Mouse (Mus musculus): Measurements from ENCODE around the gene Bahcc1.

Bahcc1 gene

DNA sequence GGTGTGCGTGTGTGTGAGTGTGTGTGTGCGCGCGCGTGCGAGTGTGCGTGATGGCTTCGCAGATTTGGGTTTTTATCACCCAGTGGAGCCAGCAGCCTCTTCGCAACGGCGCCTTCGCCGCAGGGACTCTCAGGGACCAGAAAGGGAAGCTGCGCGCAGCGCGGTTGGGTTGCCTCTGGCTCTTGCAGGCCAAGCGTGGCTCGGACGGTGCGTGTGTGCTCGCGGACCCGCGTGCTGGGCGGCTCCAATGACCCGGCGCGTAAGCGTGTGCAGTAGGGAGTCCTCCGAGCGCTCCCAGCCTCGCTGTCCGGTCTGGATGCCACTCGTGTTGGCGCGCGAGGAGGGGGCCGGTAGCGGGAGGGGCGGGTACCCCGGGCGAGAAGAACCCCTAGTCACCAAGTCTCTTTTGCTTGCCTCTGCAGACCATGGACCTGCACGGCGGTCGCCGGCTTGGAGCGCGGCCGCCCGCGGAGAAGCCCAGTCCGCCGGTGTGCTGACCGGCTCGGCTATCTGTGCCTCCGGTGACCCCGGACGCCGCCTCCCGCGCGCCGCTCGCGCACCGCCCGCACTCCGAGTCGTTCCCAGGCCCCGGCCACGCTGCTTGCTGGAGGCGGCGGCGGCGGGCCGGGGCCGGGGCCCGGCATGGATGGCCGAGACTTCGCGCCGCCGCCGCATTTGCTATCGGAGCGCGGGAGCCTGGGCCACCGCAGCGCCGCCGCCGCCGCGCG, 3.9 kb downstream of the Bahcc1 start:
- in situ Hi-C loops (cut with MboI; ENCODE audit: low pct_unique_long_range_greater_than_20kb in 1 of 2, low sequenced_read_pairs in 2 of 2, unreplicated experiment in 1 of 2) = loop anchor here in 1 of 2 experiments (25.0 kb wide), 1 partner anchor 426 kb away; the partner anchor contains the start of genes Aspscr1 and Notum

DNA sequence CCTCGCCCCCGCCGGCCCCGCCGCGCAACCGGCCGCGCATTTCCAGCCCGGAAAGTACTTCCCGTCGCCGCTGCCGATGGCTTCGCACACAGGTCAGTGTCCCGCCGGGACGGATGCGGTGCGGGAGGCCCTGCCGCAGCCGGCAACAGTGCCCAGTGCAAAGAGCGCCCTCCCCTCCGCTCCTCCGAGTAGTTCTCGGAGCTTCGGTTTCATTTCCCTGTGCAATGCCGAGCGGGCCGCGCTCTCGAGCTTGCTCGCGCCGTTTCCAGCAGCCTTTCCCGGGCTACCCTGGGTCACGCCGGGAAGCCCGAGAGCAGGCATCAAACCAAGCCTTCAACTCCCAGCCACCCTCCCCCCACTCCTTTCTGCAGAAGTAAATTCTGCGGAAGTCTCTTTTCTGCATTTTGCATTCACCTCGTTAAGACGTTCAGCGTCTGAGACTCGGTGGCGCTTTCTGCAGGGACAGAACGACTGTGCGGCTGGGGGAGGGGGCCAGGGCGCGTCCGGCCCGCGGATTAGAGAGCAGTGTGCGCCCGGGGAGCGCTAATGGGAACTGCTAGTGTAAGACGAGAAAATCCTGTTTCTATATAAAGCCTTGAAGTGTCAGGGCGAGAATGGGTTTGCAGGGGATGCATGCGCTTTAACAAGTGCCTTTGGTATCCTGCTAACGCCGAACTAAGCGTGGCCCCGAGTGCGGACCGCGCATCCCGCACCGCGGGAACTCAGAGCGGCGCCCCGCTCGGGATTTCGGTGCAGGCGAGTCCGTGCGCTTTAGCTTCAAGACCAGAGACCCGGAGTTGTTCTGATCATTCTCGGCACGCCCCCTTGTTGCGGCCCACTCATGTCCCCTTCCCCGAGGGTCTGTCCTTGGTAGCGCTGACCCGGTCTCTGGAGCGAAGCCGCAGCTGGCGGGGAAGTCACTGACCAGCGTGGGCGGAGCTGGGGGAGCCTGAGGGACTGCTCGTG, 4.7 kb downstream of the Bahcc1 start:
- in situ Hi-C loops (cut with MboI; ENCODE audit: low pct_unique_long_range_greater_than_20kb in 1 of 2, low sequenced_read_pairs in 2 of 2, unreplicated experiment in 1 of 2) = loop anchor here in 1 of 2 experiments (25.0 kb wide), 1 partner anchor 425 kb away; the partner anchor contains the start of genes Aspscr1 and Notum

DNA sequence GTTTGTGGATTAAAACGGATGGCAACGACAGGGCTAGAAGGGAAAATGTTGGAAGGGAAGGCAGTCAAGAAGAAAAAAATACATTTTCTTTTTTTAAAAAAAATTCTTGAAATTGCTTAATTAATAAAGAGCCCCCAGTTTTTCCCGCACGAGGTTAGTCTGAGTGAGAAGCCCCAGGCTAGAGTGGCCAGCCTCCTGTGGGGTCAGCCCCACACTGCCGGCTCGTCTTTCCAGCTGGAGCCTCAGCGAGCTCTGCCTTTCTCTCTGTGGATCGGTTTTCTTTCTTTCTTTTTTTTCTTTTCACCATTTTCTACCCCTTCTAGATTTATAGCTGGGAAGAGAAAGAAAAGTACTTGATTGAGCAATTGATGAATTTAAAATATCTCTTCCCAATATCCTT, 5.6 kb downstream of the Bahcc1 start:
- in situ Hi-C loops (cut with MboI; ENCODE audit: low pct_unique_long_range_greater_than_20kb in 1 of 2, low sequenced_read_pairs in 2 of 2, unreplicated experiment in 1 of 2) = loop anchor here in 1 of 2 experiments (25.0 kb wide), 1 partner anchor 424 kb away; the partner anchor contains the start of genes Aspscr1 and Notum

DNA sequence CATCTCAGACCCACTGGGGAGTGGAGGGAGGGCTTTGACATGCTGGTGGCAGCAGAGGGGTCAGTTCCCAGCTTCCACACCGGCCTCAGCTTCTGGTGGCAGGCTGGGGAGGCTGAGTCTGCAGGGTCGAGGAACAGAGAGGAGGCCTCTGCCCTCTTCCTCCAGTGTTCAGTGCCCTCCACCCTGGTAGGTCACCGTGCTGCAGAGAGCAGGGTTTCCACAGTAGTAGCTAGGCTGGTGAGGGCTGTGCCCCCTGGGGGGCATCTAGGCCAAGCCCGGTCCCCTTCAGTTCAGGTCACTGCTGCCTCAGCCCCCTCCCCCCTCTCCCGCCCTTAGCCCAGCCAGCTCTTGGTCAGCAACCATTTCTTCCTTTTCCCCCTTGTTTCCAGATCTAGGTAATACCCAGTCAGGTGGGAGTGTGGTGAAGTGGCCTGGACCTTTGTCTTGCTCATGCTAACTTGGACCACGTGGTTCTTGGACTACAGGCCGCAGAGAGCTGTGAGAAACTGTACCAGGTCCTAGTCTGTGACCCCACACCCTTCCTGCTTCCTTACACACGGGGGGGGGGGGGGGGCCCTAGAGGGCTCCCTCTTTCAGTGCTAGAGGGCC, 6.1 kb downstream of the Bahcc1 start:
- in situ Hi-C loops (cut with MboI; ENCODE audit: low pct_unique_long_range_greater_than_20kb in 1 of 2, low sequenced_read_pairs in 2 of 2, unreplicated experiment in 1 of 2) = loop anchor here in 1 of 2 experiments (25.0 kb wide), 1 partner anchor 423 kb away; the partner anchor contains the start of genes Aspscr1 and Notum

DNA sequence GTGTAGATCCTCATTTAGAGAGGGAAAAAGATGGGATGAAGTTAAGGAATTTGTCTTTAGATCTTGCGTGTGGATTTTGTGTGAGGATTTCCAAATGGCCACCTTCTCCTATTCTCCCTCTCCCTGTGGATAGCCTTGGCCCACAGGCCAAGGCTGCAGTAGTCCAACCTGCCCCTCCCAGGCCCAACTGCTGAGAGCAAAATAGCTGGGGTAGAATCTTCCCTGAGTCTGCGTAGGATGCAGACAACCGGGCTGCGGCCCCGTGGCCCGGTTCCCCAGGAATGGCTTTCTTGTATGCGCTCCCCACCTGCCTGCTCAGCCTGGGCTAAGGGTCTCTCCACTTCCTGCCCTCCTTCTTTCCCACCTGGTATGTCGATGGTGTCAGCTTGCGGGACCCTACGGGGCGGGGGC, 6.8 kb downstream of the Bahcc1 start:
- in situ Hi-C loops (cut with MboI; ENCODE audit: low pct_unique_long_range_greater_than_20kb in 1 of 2, low sequenced_read_pairs in 2 of 2, unreplicated experiment in 1 of 2) = loop anchor here in 1 of 2 experiments (25.0 kb wide), 1 partner anchor 423 kb away; the partner anchor contains the start of genes Aspscr1 and Notum

DNA sequence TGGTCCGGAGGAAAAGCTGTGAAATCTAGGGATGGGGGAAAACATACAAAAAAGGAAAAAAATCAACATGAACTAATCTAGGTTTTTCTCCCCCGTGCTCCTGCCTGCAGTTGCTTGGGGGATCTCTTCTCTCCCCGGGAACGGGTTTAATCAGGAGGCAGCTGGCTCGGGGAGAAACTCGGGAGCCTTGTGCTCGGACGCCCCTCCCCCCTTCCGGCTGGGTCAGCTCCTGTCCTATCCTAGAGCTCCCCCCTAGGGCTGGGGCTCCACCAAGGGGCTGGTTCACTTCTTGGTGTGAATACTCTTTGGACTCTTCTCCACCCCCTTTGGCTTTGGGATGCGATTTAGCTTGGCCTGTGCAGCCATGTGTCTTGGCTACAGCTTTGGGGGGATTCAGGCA, 7.5 kb downstream of the Bahcc1 start:
- in situ Hi-C loops (cut with MboI; ENCODE audit: low pct_unique_long_range_greater_than_20kb in 1 of 2, low sequenced_read_pairs in 2 of 2, unreplicated experiment in 1 of 2) = loop anchor here in 1 of 2 experiments (25.0 kb wide), 1 partner anchor 422 kb away; the partner anchor contains the start of genes Aspscr1 and Notum

DNA sequence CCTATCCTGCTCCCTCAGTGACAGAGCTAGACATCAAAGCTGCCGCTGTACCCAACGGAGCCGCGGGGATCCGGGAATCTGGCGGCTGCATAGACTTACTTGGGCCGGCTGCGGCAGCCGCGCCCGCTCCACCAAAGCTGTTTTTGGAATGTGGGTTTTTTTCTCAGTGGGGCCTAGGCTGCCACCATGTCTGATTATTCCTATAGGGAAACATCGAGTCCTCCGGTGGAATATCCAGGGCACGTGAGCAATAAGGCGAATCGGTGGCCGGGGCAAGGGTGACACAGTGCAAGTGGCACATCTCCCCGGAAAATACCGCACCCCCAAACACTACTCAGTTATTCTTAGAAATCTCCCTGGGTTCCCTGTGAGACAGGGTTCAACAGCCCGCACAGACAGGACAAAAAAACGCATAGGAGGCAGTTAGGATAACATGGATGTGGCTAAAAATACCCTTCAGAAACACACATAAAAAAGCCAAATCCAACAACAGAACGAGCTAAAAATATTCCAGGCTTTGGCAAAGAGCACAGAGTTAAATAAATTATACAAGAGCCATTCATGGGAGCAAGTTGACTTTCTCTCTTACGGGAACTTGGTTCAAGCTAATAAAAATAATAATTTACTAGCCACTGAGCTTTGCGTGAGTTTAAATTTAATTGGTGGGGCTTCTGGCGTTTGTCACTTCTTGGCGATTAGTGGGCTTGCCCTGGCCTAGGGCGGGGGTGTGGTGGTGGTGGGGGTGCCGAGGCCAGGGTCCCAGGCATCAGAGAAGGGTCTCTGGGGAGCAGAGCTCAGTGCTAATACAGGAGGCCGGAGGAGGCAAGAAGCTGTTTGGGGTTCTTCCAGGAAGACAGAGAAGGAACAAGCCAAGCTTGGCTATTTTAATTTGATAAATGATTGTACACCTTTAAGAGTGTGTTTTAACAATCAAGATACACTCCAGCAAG, 8.5 kb downstream of the Bahcc1 start:
- in situ Hi-C loops (cut with MboI; ENCODE audit: low pct_unique_long_range_greater_than_20kb in 1 of 2, low sequenced_read_pairs in 2 of 2, unreplicated experiment in 1 of 2) = loop anchor here in 1 of 2 experiments (25.0 kb wide), 1 partner anchor 421 kb away; the partner anchor contains the start of genes Aspscr1 and Notum

DNA sequence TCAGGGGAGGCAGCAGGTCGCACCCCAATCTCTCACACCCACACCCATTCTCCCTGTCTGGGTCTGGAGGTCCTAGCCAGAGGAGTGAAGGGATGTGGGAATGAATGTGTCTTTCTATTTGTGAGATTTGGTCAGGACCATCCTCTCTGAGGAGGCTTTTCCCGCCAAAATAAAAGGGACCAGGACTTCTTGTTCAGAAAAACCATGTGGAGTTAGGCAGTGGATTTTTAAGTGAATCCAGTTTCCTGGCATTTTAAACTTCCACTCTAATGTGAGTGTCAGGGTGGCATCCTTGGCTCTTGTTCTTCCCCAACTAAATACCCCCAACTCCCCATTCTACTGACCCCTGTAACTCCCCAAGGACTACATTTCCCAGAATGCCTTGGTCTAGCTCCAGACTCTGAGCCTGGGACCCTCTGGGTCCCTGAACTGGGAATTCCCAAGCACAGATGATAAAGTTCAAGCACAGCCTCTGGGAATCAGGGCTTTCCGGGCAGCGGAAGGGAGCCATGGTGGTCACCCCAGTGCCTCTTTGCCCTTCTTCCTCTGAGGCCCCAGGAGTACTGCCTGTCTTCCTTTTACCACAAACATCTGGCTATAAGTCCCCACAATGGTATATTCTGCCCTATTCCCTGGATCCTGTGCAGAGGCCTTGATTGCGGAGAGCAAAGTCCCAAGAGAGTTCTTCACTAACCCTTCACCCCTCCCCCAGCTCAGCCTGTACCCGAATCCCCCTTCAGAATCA, 9.4 kb downstream of the Bahcc1 start:
- in situ Hi-C loops (cut with MboI; ENCODE audit: low pct_unique_long_range_greater_than_20kb in 1 of 2, low sequenced_read_pairs in 2 of 2, unreplicated experiment in 1 of 2) = loop anchor here in 1 of 2 experiments (25.0 kb wide), 1 partner anchor 420 kb away; the partner anchor contains the start of genes Aspscr1 and Notum

DNA sequence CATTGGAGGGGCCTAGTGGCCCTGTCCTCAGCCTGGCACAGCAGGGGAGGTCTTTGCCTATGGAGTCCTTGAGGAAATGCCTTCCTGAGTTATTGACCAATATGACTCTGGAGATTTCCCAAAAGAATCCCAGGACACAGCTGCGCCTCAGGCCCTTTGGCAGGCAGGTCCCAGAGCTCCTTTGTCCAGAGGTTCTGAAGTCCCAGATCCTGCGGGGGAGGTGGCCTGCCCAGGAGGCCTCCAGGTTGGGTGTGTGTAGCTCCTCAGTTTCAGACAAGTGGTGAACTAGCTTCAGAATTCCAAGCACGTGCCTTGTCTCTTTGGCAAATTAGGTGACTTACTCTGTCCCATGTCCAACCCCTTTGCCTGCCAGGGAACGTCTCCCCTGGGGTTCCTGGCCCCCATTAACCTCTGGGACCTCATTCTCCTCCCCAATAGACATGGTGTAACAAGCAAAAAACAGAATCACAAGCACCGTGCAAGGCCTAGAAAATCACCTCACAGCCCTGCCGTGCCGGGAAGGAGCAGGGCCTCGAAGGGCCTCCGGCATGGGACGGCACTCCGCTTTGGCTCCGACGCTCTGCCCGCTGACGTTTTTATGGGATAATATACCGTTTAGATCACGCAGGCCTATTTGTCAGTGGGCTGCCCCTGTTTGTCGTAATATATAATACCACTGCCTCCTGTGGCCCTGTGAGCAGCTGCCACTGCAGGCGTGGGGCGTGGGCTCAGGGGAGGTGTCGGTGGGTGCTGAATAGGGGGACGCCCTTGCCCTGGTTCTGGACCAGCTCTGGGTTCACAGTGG, 10.2 kb downstream of the Bahcc1 start:
- in situ Hi-C loops (cut with MboI; ENCODE audit: low pct_unique_long_range_greater_than_20kb in 1 of 2, low sequenced_read_pairs in 2 of 2, unreplicated experiment in 1 of 2) = loop anchor here in 1 of 2 experiments (25.0 kb wide), 1 partner anchor 419 kb away; the partner anchor contains the start of genes Aspscr1 and Notum

DNA sequence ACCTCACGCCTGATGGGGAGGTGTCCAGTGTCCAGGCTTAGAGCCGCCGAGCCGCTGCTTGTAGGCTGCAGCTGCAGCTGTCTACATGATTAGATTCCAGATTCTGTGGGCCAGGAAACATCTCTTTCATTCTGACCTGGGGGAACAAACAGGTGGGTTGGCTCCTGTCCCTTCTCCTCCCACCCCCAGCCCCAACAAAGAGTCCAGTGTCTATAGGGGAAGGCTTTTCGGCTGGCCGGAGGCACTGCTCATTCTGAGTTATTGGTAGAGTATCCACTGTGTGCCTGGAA, 10.7 kb downstream of the Bahcc1 start:
- in situ Hi-C loops (cut with MboI; ENCODE audit: low pct_unique_long_range_greater_than_20kb in 1 of 2, low sequenced_read_pairs in 2 of 2, unreplicated experiment in 1 of 2) = loop anchor here in 1 of 2 experiments (25.0 kb wide), 1 partner anchor 419 kb away; the partner anchor contains the start of genes Aspscr1 and Notum

DNA sequence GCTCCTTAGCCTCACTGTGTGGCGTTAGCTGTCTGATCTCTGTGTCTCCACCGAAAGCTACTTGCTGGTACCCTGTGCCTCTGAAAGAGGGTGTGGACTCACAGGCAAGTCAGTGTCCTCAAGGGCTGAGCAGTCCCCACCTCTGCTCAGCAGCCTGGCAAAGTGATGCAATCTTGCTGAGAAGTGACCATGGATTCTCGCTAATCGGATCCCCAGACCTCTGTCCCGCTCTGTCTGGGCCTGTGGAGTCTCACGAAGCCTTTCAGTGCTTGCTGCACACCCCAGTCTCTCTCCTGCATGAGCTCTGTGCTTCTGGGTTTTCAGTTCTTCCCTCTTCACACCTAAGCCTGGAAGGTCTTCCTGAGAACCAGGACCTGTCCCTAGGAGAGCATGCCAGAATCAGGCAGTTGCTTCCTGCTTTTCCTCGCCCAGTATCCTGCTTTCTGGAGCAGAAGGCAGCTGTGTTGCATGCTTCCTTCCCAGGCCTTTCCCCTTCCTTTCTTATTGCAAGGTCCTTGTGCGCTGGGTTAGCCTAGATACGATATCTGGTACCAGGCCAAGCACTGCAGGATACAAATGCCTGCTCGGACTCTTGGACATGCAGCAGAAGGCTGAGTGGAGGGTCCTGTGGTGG, 15.5 kb downstream of the Bahcc1 start:
- in situ Hi-C loops (cut with MboI; ENCODE audit: low pct_unique_long_range_greater_than_20kb in 1 of 2, low sequenced_read_pairs in 2 of 2, unreplicated experiment in 1 of 2) = loop anchor here in 1 of 2 experiments (25.0 kb wide), 1 partner anchor 414 kb away; the partner anchor contains the start of genes Aspscr1 and Notum

DNA sequence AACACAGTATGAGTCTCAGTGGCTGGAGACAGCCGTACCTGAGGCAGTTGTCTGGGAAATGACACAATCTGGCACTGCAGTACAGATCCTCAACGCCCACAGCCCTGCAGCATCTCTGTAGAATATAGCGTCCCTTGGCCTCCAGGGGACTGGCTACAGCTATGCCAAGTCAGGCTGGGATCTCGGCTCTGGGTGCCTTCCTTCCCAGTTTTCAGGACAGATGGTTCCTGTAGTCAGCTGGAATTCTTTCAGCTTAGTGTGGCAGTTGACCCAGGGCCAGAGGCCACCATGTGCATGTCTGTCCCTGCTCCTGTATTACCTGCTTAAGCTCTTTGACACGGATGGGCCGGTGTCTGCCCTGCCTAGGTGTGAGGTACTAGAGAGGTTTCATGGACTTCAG, 16.2 kb downstream of the Bahcc1 start:
- in situ Hi-C loops (cut with MboI; ENCODE audit: low pct_unique_long_range_greater_than_20kb in 1 of 2, low sequenced_read_pairs in 2 of 2, unreplicated experiment in 1 of 2) = loop anchor here in 1 of 2 experiments (25.0 kb wide), 1 partner anchor 413 kb away; the partner anchor contains the start of genes Aspscr1 and Notum

DNA sequence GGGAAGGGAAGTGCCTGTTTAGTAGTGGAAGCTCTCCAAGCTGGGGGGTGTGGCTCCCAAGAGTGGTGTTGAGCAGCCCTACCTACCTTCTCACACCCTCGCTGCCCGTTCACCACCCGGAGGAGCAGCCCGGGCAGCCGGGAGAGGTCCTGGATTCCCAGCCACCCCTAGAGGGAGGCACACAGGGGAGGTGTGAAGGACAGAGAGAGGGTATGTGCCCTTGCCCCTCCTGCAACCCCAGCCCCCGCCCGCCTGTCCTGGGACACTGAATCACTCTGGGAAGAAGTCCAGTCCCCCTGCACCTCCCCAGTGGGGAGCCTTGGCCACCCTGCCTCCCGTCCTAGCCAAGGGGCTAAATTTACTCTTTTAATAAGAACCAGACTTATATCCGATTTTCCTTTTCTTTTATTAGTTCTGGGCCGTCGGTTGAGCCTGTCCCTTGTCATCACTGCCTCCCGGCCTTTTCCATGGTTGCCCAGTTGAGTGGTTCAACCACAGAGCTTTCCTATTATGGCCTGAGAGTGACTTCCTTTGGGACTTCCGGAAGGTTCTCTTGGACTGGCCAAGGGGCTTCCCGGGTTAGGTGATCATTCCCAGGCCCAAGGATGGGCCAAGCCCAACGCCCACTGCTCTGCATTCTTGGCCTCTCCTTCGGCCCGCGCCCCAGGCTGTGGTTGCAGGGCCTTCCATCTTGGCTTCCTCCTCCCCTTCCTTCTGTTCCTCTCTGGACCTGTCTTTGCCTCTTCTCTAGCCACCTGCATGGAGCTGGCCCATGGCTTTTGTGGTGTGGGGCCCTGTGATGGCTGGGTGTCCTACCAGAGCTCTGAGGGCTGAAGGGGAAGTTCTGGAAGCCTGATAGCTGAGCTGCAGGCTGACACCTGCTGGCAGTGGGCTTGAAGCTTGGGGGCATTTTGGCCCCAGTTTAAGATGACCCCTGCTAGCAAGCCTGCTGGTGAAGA, 18.5 kb downstream of the Bahcc1 start:
- in situ Hi-C loops (cut with MboI; ENCODE audit: low pct_unique_long_range_greater_than_20kb in 1 of 2, low sequenced_read_pairs in 2 of 2, unreplicated experiment in 1 of 2) = no loop called here

DNA sequence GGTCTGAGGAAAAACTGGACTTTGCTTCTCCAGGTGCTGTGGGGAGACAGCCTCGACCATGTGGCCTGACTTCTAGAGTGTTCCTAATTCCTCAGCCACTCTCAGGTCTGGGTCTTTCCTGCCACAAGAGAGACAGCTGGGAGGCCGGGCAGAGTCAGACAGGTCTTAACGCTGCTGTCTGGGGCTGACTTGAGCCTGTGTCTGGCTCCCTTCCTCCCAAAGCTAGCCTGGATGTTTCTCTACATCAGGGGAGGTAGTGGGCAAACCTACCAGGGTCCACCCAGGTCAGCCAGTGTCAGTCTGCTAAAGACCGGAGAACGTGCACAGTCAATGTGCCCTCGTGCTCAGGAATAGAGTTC, 19.2 kb downstream of the Bahcc1 start:
- in situ Hi-C loops (cut with MboI; ENCODE audit: low pct_unique_long_range_greater_than_20kb in 1 of 2, low sequenced_read_pairs in 2 of 2, unreplicated experiment in 1 of 2) = no loop called here

Measured in mouse embryonic stem cell (cell line).